Comparison of ENCODE assay signal across 24 mouse cellular contexts in the genomic region with DNA sequence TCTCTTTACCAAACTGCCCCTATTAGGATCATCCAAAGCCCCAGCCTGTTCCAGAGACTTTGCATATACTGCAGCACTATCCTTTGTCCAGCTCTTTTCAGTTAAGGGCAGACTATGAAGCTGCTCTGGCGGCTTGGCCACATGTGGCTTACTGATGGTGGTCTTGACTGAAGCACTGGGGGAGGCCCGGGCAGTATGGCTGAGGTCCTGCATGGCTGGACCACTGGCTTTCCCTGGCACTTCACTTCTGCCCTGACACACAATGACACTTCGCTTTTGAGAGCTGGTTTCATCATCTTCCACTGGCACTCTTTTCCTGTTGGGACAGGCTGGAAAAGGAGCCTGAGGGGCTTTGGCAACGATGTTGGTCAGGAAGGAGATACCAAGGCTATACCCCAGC.
"Had no signal": no experiment of that assay in that cellular context is flagged by ENCODE, and none has a peak within 500 bp of the region (broad histone marks: within the 10 kb centered on the region; RNA-seq: fewer than 3 reads in every experiment).

No protein-coding gene starts in this region.

- H3K9me3 ChIP-seq: limb, embryonic 12.5 days; limb, embryonic 15.5 days; neural tube, embryonic 12.5 days; neural tube, embryonic 15.5 days had no signal

- DNase-seq: kidney, adult 2 months; kidney, postnatal 25 days; layer of hippocampus, postnatal 36 days; left cerebral cortex, postnatal 4 days; lung, adult 2 months; lung, postnatal 14 days; lung, postnatal 4 days; midbrain, embryonic 14.5 days; right cerebral cortex, adult 18-20 months; right cerebral cortex, postnatal 14 days; right cerebral cortex, postnatal 4 days; thymus, adult 2 months; thymus, postnatal 14 days; thymus, postnatal 4 days had no signal

- ATAC-seq: intestine, postnatal 0 days had no signal

- H3K27me3 ChIP-seq: limb, embryonic 12.5 days; limb, embryonic 15.5 days; neural tube, embryonic 12.5 days; neural tube, embryonic 15.5 days had no signal

- H3K9ac ChIP-seq: limb, embryonic 12.5 days; limb, embryonic 15.5 days; neural tube, embryonic 12.5 days; neural tube, embryonic 15.5 days had no signal

- H3K4me2 ChIP-seq: limb, embryonic 12.5 days; limb, embryonic 15.5 days; midbrain, embryonic 11.5 days; neural tube, embryonic 12.5 days; neural tube, embryonic 15.5 days had no signal

- H3K27ac ChIP-seq: kidney, postnatal 0 days; layer of hippocampus, adult 2 months; left cerebral cortex, adult 2 months; limb, embryonic 12.5 days; limb, embryonic 15.5 days; neural tube, embryonic 12.5 days; neural tube, embryonic 15.5 days; stomach, postnatal 0 days had no signal

- H3K4me3 ChIP-seq: layer of hippocampus, adult 2 months; left cerebral cortex, adult 2 months; limb, embryonic 12.5 days; limb, embryonic 15.5 days; neural tube, embryonic 12.5 days; neural tube, embryonic 15.5 days had no signal

- H3K4me1 ChIP-seq: limb, embryonic 12.5 days; limb, embryonic 15.5 days; neural tube, embryonic 12.5 days; neural tube, embryonic 15.5 days had no signal
